Mouse (Mus musculus) layer of hippocampus, postnatal 36 days (tissue): ENCODE results near the gene Slc37a1. TPM values are rescaled to one million over a fixed set of nuclear protein-coding genes. Genes with fewer than 3 reads are reported as not detected.
A peak's percentile ranks its signal among the peaks of the same experiment; 100 is the strongest.

Experiments
- DNase-seq, 2 experiments: peaks; one replicate each; pipeline ENCODE4 v3.0.0; 2022
- total RNA-seq, 2 experiments: library from RNA; stranded (reverse); gene quantifications; 2 replicates each; pipeline ENCODE4 v1.2.3; 2021

The Slc37a1 gene
- total RNA-seq, 2 experiments from 2014 or later = 5.4 to 7.1 TPM

- no peak for DNase-seq
Measured at GRCm38 (mm10) chr17:31295215-31295891, 8.8 kb downstream of the Slc37a1 start.

- peak; percentile 64 to 70 for DNase-seq
Measured at GRCm38 (mm10) chr17:31295892-31296781, 9.5 kb downstream of the Slc37a1 start.

GRCm38 (mm10) chr17:31297521-31297939 is 10.9 kb downstream of the Slc37a1 start:
- DNase-seq = no peak

- no peak for DNase-seq
Measured at GRCm38 (mm10) chr17:31298419-31299209, 12.0 kb downstream of the Slc37a1 start.

GRCm38 (mm10) chr17:31299981-31300380 is 13.4 kb downstream of the Slc37a1 start:
- DNase-seq = no peak

GRCm38 (mm10) chr17:31300736-31301135 is 14.1 kb downstream of the Slc37a1 start:
- no peak for DNase-seq

GRCm38 (mm10) chr17:31303401-31303800 is 16.8 kb downstream of the Slc37a1 start:
- DNase-seq = no peak

GRCm38 (mm10) chr17:31304895-31305775 is 18.5 kb downstream of the Slc37a1 start:
- DNase-seq = no peak

GRCm38 (mm10) chr17:31305776-31306120 is 19.2 kb downstream of the Slc37a1 start:
- no peak for DNase-seq

GRCm38 (mm10) chr17:31307756-31308155 is 21.2 kb downstream of the Slc37a1 start:
- DNase-seq = no peak

GRCm38 (mm10) chr17:31308291-31308816 is 21.8 kb downstream of the Slc37a1 start:
- DNase-seq = no peak

GRCm38 (mm10) chr17:31309281-31309793 is 22.7 kb downstream of the Slc37a1 start:
- DNase-seq = no peak

- DNase-seq = no peak
Measured at GRCm38 (mm10) chr17:31311047-31311446, 24.5 kb downstream of the Slc37a1 start.

GRCm38 (mm10) chr17:31312648-31313047 is 26.1 kb downstream of the Slc37a1 start:
- DNase-seq = no peak

GRCm38 (mm10) chr17:31315046-31315792 is 28.6 kb downstream of the Slc37a1 start:
- DNase-seq = no peak

- no peak for DNase-seq
Measured at GRCm38 (mm10) chr17:31315993-31316392, 29.4 kb downstream of the Slc37a1 start.

GRCm38 (mm10) chr17:31316998-31317397 is 30.4 kb downstream of the Slc37a1 start:
- DNase-seq = no peak

- no peak for DNase-seq
Measured at GRCm38 (mm10) chr17:31317521-31318272, 31.1 kb downstream of the Slc37a1 start.

GRCm38 (mm10) chr17:31318906-31319767 is 32.5 kb downstream of the Slc37a1 start:
- DNase-seq = no peak
